Mouse (Mus musculus) hindbrain, embryonic 12.5 days (tissue): ENCODE results near the gene Tmem259. TPM values are rescaled to one million over a fixed set of nuclear protein-coding genes. Genes with fewer than 3 reads are reported as not detected.

ENCODE experiments used
- ATAC-seq: fragments of 200-750 bp; cut with Nextera tagmentation; 2 replicates; pipeline ENCODE4 v1.8.0; 2017; ENCODE audit warnings: moderate TSS enrichment; ENCODE audit not compliant: low FRiP score
- H3K27ac ChIP-seq: fragments of 300-500 bp; sonication (generic); 2 replicates; pipeline ENCODE4 v1.5.1; 2016; ENCODE audit warnings: mild to moderate bottlenecking
- H3K27me3 ChIP-seq: fragments of 300-500 bp; sonication (generic); 2 replicates; pipeline ENCODE4 v1.6.1; 2016; ENCODE audit warnings: mild to moderate bottlenecking
- H3K36me3 ChIP-seq: fragments of 300-500 bp; sonication (generic); 2 replicates; pipeline ENCODE4 v1.6.1; 2016; ENCODE audit warnings: mild to moderate bottlenecking
- H3K4me1 ChIP-seq: fragments of 300-500 bp; sonication (generic); 2 replicates; pipeline ENCODE4 v1.6.1; 2016
- H3K4me2 ChIP-seq: fragments of 300-500 bp; sonication (generic); replicated peaks from 2 replicates; pipeline ENCODE4 v1.6.1; 2016; ENCODE audit warnings: mild to moderate bottlenecking
- H3K4me3 ChIP-seq: fragments of 300-500 bp; sonication (generic); 2 replicates; pipeline ENCODE4 v1.5.1; 2016; ENCODE audit warnings: mild to moderate bottlenecking
- H3K9ac ChIP-seq: fragments of 300-500 bp; sonication (generic); 2 replicates; pipeline ENCODE4 v1.6.1; 2016; ENCODE audit warnings: mild to moderate bottlenecking, moderate library complexity
- H3K9me3 ChIP-seq: fragments of 300-500 bp; sonication (generic); replicated peaks from 2 replicates; pipeline ENCODE4 v1.6.1; 2016; ENCODE audit warnings: mild to moderate bottlenecking
- WGBS: fragments of 180-500 bp; shearing (Covaris S2); methylation state at CpG from one replicate; pipeline ENCODE4 v1.1.7; 2016; 5-methylcytosine and 5-hydroxymethylcytosine counted together
- polyA plus RNA-seq: library from polyadenylated mRNA; unstranded; fragments of >200 nt; fragmentation: Nextera tagmentation; extraction: Ambion mirVana; gene quantifications from 2 replicates; pipeline ENCODE4 v1.2.1, GENCODE M21; 2016

Gene Tmem259
- polyA plus RNA-seq, 1 experiment from 2014 or later: 25.5 TPM

- 96% methylated on average over 8 of the region's 8 CpGs for WGBS
- Histone ChIP-seq H3K9ac (no peak overlapping the region), H3K4me2 (no peak overlapping the region), H3K27me3 (peaks cover 25% of the 10 kb centered on the region), H3K4me1 (peaks cover 10% of the 10 kb centered on the region), H3K27ac (no peak overlapping the region), H3K9me3 (0 out of 2 replicates have a peak, but pooled peaks cover 5% of the 10 kb centered on the region), H3K36me3 (no peaks in the 10 kb centered on the region), H3K4me3 (no peak overlapping the region)
- no peak for ATAC-seq
Measured at GRCm38 (mm10) chr10:80022806-80023205, 38.7 kb upstream of the Tmem259 start.

- WGBS: 93% methylated on average over 12 of the region's 12 CpGs
- Histone ChIP-seq H3K9ac (no peak overlapping the region), H3K9me3 (0 out of 2 replicates have a peak, but pooled peaks cover 5% of the 10 kb centered on the region), H3K4me2 (no peak overlapping the region), H3K27me3 (peaks cover 27% of the 10 kb centered on the region), H3K4me1 (peaks cover 10% of the 10 kb centered on the region), H3K36me3 (no peaks in the 10 kb centered on the region), H3K27ac (no peak overlapping the region), H3K4me3 (no peak overlapping the region)
- ATAC-seq: no peak
Measured at GRCm38 (mm10) chr10:80022164-80022563, 38.0 kb upstream of the Tmem259 start.

- Histone ChIP-seq H3K4me1 (peaks cover 10% of the 10 kb centered on the region), H3K4me2 (no peak overlapping the region), H3K36me3 (no peaks in the 10 kb centered on the region), H3K27me3 (peaks cover 35% of the 10 kb centered on the region), H3K9me3 (0 out of 2 replicates have a peak, but pooled peaks cover 5% of the 10 kb centered on the region), H3K27ac (no peak overlapping the region), H3K4me3 (no peak overlapping the region), H3K9ac (no peak overlapping the region)
- no peak for ATAC-seq
- 91% methylated on average over 13 of the region's 13 CpGs for WGBS
Measured at GRCm38 (mm10) chr10:80021320-80021641, 37.2 kb upstream of the Tmem259 start.

GRCm38 (mm10) chr10:80020603-80021319 lies 36.6 kb upstream of the Tmem259 start:
- WGBS: 81% methylated on average over 18 of the region's 18 CpGs
- H3K4me2 ChIP-seq: no peak overlapping the region

GRCm38 (mm10) chr10:80020191-80020590 lies 36.1 kb upstream of the Tmem259 start:
- Histone ChIP-seq H3K4me3 (peak overlapping the region; percentile 4; the same call in 1 of the 2 replicates), H3K9me3 (0 out of 2 replicates have a peak, but pooled peaks cover 5% of the 10 kb centered on the region), H3K4me1 (peaks cover 10% of the 10 kb centered on the region), H3K27me3 (peaks cover 46% of the 10 kb centered on the region), H3K27ac (no peak overlapping the region), H3K9ac (peak overlapping the region; percentile 32; the same call in 1 of the 2 replicates), H3K36me3 (no peaks in the 10 kb centered on the region), H3K4me2 (peak overlapping the region; percentile 14; the same call in 1 of the 2 replicates)
- no peak for ATAC-seq
- 23% methylated on average over 11 of the region's 11 CpGs for WGBS

More at GRCm38 (mm10) chr10:80020603-80021319, 36.6 kb upstream of the Tmem259 start:
- Histone ChIP-seq H3K27me3 (peaks cover 40% of the 10 kb centered on the region), H3K4me1 (peaks cover 10% of the 10 kb centered on the region), H3K36me3 (no peaks in the 10 kb centered on the region), H3K4me3 (no peak overlapping the region), H3K27ac (no peak overlapping the region), H3K9me3 (0 out of 2 replicates have a peak, but pooled peaks cover 5% of the 10 kb centered on the region), H3K9ac (0 out of 2 replicates have a peak overlapping the region, but pooled peaks have one; percentile 32)
- ATAC-seq: no peak

- peak overlapping the region; percentile 4; the same call in 1 of the 2 replicates for H3K4me3 ChIP-seq
- WGBS: 8% methylated on average over 20 of the region's 20 CpGs
- H3K9ac ChIP-seq: peak overlapping the region; percentile 32; the same call in 1 of the 2 replicates
- ATAC-seq: peak; percentile 54; the same call in 1 of the 2 replicates
- 0 out of 2 replicates have a peak, but pooled peaks cover 5% of the 10 kb centered on the region for H3K9me3 ChIP-seq
- H3K4me2 ChIP-seq: peak overlapping the region; percentile 14
- H3K27ac ChIP-seq: no peak overlapping the region
- no peaks in the 10 kb centered on the region for H3K36me3 ChIP-seq
- peaks cover 10% of the 10 kb centered on the region for H3K4me1 ChIP-seq
- peaks cover 52% of the 10 kb centered on the region for H3K27me3 ChIP-seq
Measured at GRCm38 (mm10) chr10:80019471-80020131, 35.5 kb upstream of the Tmem259 start.

GRCm38 (mm10) chr10:80018739-80019297 lies 34.7 kb upstream of the Tmem259 start:
- Histone ChIP-seq H3K36me3 (no peaks in the 10 kb centered on the region), H3K4me2 (peak overlapping the region; percentile 14; the same call in 1 of the 2 replicates), H3K9ac (no peak overlapping the region), H3K9me3 (0 out of 2 replicates have a peak, but pooled peaks cover 5% of the 10 kb centered on the region), H3K27me3 (peaks cover 60% of the 10 kb centered on the region), H3K4me1 (peaks cover 10% of the 10 kb centered on the region), H3K4me3 (no peak overlapping the region), H3K27ac (no peak overlapping the region)
- no peak for ATAC-seq
- WGBS: 6% methylated on average over 11 of the region's 15 CpGs

GRCm38 (mm10) chr10:80017771-80018170 lies 33.6 kb upstream of the Tmem259 start:
- no peaks in the 10 kb centered on the region for H3K36me3 ChIP-seq
- H3K4me3 ChIP-seq: no peak overlapping the region
- H3K27ac ChIP-seq: no peak overlapping the region
- WGBS: 84% methylated on average over 14 of the region's 14 CpGs
- H3K4me2 ChIP-seq: no peak overlapping the region
- H3K9me3 ChIP-seq: 0 out of 2 replicates have a peak, but pooled peaks cover 1% of the 10 kb centered on the region
- H3K4me1 ChIP-seq: peaks cover 10% of the 10 kb centered on the region
- H3K9ac ChIP-seq: no peak overlapping the region
- H3K27me3 ChIP-seq: peaks cover 70% of the 10 kb centered on the region
- ATAC-seq: no peak

GRCm38 (mm10) chr10:80017361-80017760 lies 33.2 kb upstream of the Tmem259 start:
- peaks cover 10% of the 10 kb centered on the region for H3K4me1 ChIP-seq
- H3K27ac ChIP-seq: no peak overlapping the region
- 70% methylated on average over 3 of the region's 3 CpGs for WGBS
- no peak for ATAC-seq
- H3K36me3 ChIP-seq: no peaks in the 10 kb centered on the region
- peaks cover 74% of the 10 kb centered on the region for H3K27me3 ChIP-seq
- no peaks in the 10 kb centered on the region for H3K9me3 ChIP-seq
- H3K4me3 ChIP-seq: no peak overlapping the region
- H3K9ac ChIP-seq: no peak overlapping the region
- H3K4me2 ChIP-seq: no peak overlapping the region

GRCm38 (mm10) chr10:80016931-80017330 lies 32.8 kb upstream of the Tmem259 start:
- 90% methylated on average over 10 of the region's 10 CpGs for WGBS
- H3K4me1 ChIP-seq: peaks cover 10% of the 10 kb centered on the region
- H3K36me3 ChIP-seq: peaks cover 2% of the 10 kb centered on the region
- H3K27me3 ChIP-seq: peaks cover 79% of the 10 kb centered on the region
- H3K9me3 ChIP-seq: 0 out of 2 replicates have a peak, but pooled peaks cover 3% of the 10 kb centered on the region
- ATAC-seq: no peak
- no peak overlapping the region for H3K9ac ChIP-seq
- no peak overlapping the region for H3K27ac ChIP-seq
- no peak overlapping the region for H3K4me3 ChIP-seq
- H3K4me2 ChIP-seq: no peak overlapping the region

- Histone ChIP-seq H3K27ac (no peak within 1 kb of the TSS), H3K27me3 (peaks cover 83% of the 10 kb centered on the region), H3K9ac (no peak within 1 kb of the TSS), H3K4me3 (no peak within 1 kb of the TSS), H3K4me1 (peaks cover 10% of the 10 kb centered on the region), H3K9me3 (0 out of 2 replicates have a peak, but pooled peaks cover 6% of the 10 kb centered on the region), H3K36me3 (peaks cover 6% of the 10 kb centered on the region), H3K4me2 (no peak within 1 kb of the TSS)
- WGBS: 70% methylated on average over 11 of the region's 11 CpGs
- no peak for ATAC-seq
Measured at GRCm38 (mm10) chr10:80016511-80016910, 32.4 kb upstream of the Tmem259 start, which contains the start of gene Arhgap45. Gene Arhgap45 (plus strand): TSS chr10:80016653.

- Histone ChIP-seq H3K27me3 (peaks cover 88% of the 10 kb centered on the region), H3K4me2 (no peak overlapping the region), H3K9me3 (peaks cover 14% of the 10 kb centered on the region), H3K4me1 (peaks cover 10% of the 10 kb centered on the region), H3K4me3 (no peak overlapping the region), H3K27ac (no peak overlapping the region), H3K9ac (no peak overlapping the region), H3K36me3 (peaks cover 16% of the 10 kb centered on the region)
- WGBS: 82% methylated on average over 10 of the region's 10 CpGs
- no peak for ATAC-seq
Measured at GRCm38 (mm10) chr10:80015583-80015982, 31.5 kb upstream of the Tmem259 start.
